Mouse (Mus musculus): ENCODE measurements around the gene Nckap1l. TPM values are rescaled to one million over a fixed set of nuclear protein-coding genes. Genes with fewer than 3 reads are reported as not detected.

Nckap1l gene
- total and polyA plus RNA-seq, 3 experiments = 17.9 to 27.1 TPM; not detected in 1

- Histone ChIP-seq H3K4me1 (ENCODE audit: control insufficient read depth in 1 of 2, insufficient read depth in 2 of 2, low read length in 2 of 2) (no peaks in the 10 kb centered on the region), H3K36me3 (ENCODE audit: control insufficient read depth in 1 of 2, insufficient read depth in 2 of 2, low read length in 2 of 2) (no peaks in the 10 kb centered on the region), H3K79me2 (ENCODE audit: control insufficient read depth, insufficient read depth, low read length, poor library complexity) (no peaks in the 10 kb centered on the region), H3K27ac (ENCODE audit: control insufficient read depth, low read depth, low read length) (no peak overlapping the region), H3K9me3 (replicated peaks; ENCODE audit: insufficient read depth, low read length) (no peaks in the 10 kb centered on the region), H3K27me3 (ENCODE audit: control insufficient read depth in 1 of 2, insufficient read depth in 2 of 2, low read length in 2 of 2) (no peaks in the 10 kb centered on the region; a peak in 1 of 4 replicates), H3K4me3 (ENCODE audit: control insufficient read depth in 1 of 2, insufficient read depth in 1 of 2, low read depth in 2 of 2, low read length in 2 of 2) (no peak overlapping the region), H3K9ac (ENCODE audit: control insufficient read depth, low read depth, low read length, poor library complexity, severe bottlenecking) (no peak overlapping the region)
- DNase-seq (ENCODE audit: low read depth, low spot score) = no peak
- TF ChIP-seq CHD2 (IDR thresholded peaks at IDR 0.05; ENCODE audit: low read length) = no peak
- TF ChIP-seq MAFK (IDR thresholded peaks at IDR 0.05; ENCODE audit: borderline replicate concordance, low read depth, low read length) = no peak
- no peak for TF ChIP-seq ZMIZ1 (IDR thresholded peaks at IDR 0.05; ENCODE audit: low read depth, low read length)
- no peak for TF ChIP-seq BHLHE40 (IDR thresholded peaks at IDR 0.05; ENCODE audit: borderline replicate concordance, low read depth, low read length)
- TF ChIP-seq RCOR1 (IDR thresholded peaks at IDR 0.05; ENCODE audit: low read depth, low read length) = no peak
- no peak for TF ChIP-seq RAD21 (IDR thresholded peaks at IDR 0.05; ENCODE audit: low read depth, low read length)
Measured at GRCm38 (mm10) chr15:103542526-103542925, 88.9 kb downstream of the Nckap1l start.

GRCm38 (mm10) chr15:103547983-103548382 is 94.4 kb downstream of the Nckap1l start:
- DNase-seq (ENCODE audit: low read depth, low spot score) = peak; percentile 10
- TF ChIP-seq GABPA (IDR thresholded peaks at IDR 0.05; ENCODE audit: low read depth, low read length) = no peak
- no peak for TF ChIP-seq MAX (IDR thresholded peaks at IDR 0.05; ENCODE audit: low read length)
- no peak for TF ChIP-seq CHD1 (IDR thresholded peaks at IDR 0.05; ENCODE audit: low read depth, low read length)
- peak in 1 of 3 experiments; percentile 11; a peak in 1 of 6 replicates for TF ChIP-seq CTCF (IDR thresholded peaks at IDR 0.05 in 2 of 3, conservative IDR thresholded peaks at IDR 0.05 in 1 of 3; ENCODE audit: control insufficient read depth in 1 of 3, insufficient read depth in 1 of 3, low read depth in 2 of 3, low read length in 3 of 3, poor library complexity in 1 of 3, severe bottlenecking in 1 of 3)
- no peak for TF ChIP-seq ZKSCAN1 (IDR thresholded peaks at IDR 0.05; ENCODE audit: low read depth, low read length)
- TF ChIP-seq TCF12 (IDR thresholded peaks at IDR 0.05; ENCODE audit: low read depth, low read length) = no peak
- no peak for TF ChIP-seq MEF2A (IDR thresholded peaks at IDR 0.05; ENCODE audit: extremely low read depth, insufficient replicate concordance, low read depth, low read length, poor library complexity, severe bottlenecking)
- no peak for TF ChIP-seq E2F4 (IDR thresholded peaks at IDR 0.05; ENCODE audit: borderline replicate concordance, low read depth, low read length)
- H3K27ac ChIP-seq (ENCODE audit: control insufficient read depth, low read depth, low read length) = no peak overlapping the region
- no peaks in the 10 kb centered on the region for H3K36me3 ChIP-seq (ENCODE audit: control insufficient read depth in 1 of 2, insufficient read depth in 2 of 2, low read length in 2 of 2)
- no peaks in the 10 kb centered on the region for H3K4me1 ChIP-seq (ENCODE audit: control insufficient read depth in 1 of 2, insufficient read depth in 2 of 2, low read length in 2 of 2)
- H3K79me2 ChIP-seq (ENCODE audit: control insufficient read depth, insufficient read depth, low read length, poor library complexity) = no peaks in the 10 kb centered on the region
- no peaks in the 10 kb centered on the region; a peak in 1 of 4 replicates for H3K27me3 ChIP-seq (ENCODE audit: control insufficient read depth in 1 of 2, insufficient read depth in 2 of 2, low read length in 2 of 2)
- no peaks in the 10 kb centered on the region for H3K9me3 ChIP-seq (replicated peaks; ENCODE audit: insufficient read depth, low read length)
- H3K9ac ChIP-seq (ENCODE audit: control insufficient read depth, low read depth, low read length, poor library complexity, severe bottlenecking) = no peak overlapping the region
- no peak overlapping the region for H3K4me3 ChIP-seq (ENCODE audit: control insufficient read depth in 1 of 2, insufficient read depth in 1 of 2, low read depth in 2 of 2, low read length in 2 of 2)

Other genes with a start within 250 kb of the Nckap1l start
- 39.8 and 40.5 TPM in 2 replicates for gene Cbx5, start 214.0 kb upstream of the Nckap1l start, total RNA-seq (2012; rRNA removed)
- gene Cbx5, start 214.0 kb upstream of the Nckap1l start, polyA plus RNA-seq (2012; ENCODE audit: insufficient read depth in 1 of 2, insufficient read length in 2 of 2, low read depth in 1 of 2, low replicate concordance in 2 of 2, missing spikeins in 1 of 2) = 10 to 100 TPM; 42.4 to 67.1 TPM
- gene Hnrnpa1, start 213.4 kb upstream of the Nckap1l start, total RNA-seq (2012; rRNA removed) = 322 and 402 TPM in 2 replicates
- gene Hnrnpa1, start 213.4 kb upstream of the Nckap1l start, polyA plus RNA-seq (2012; ENCODE audit: insufficient read depth in 1 of 2, insufficient read length in 2 of 2, low read depth in 1 of 2, low replicate concordance in 2 of 2, missing spikeins in 1 of 2) = 100 to 1,000 TPM in 1 of 2 experiments, not detected in 1; 900 TPM
- 63.9 and 74.6 TPM in 2 replicates for gene Nfe2, start 195.4 kb upstream of the Nckap1l start, total RNA-seq (2012; rRNA removed)
- 100 to 1,000 TPM in 1 of 2 experiments, not detected in 1; 103 TPM for gene Nfe2, start 195.4 kb upstream of the Nckap1l start, polyA plus RNA-seq (2012; ENCODE audit: insufficient read depth in 1 of 2, insufficient read length in 2 of 2, low read depth in 1 of 2, low replicate concordance in 2 of 2, missing spikeins in 1 of 2)
- gene Copz1, start 181.1 kb upstream of the Nckap1l start, total RNA-seq (2012; rRNA removed) = 46.7 and 48.0 TPM in 2 replicates
- 100 to 1,000 TPM; 117 to 822 TPM for gene Copz1, start 181.1 kb upstream of the Nckap1l start, polyA plus RNA-seq (2012; ENCODE audit: insufficient read depth in 1 of 2, insufficient read length in 2 of 2, low read depth in 1 of 2, low replicate concordance in 2 of 2, missing spikeins in 1 of 2)
- 0.12 TPM in 1 of 2 replicates, not detected in the other for gene Gpr84, start 143.2 kb upstream of the Nckap1l start, total RNA-seq (2012; rRNA removed)
- under 1 TPM in 1 of 2 experiments, not detected in 1; 0.21 TPM for gene Gpr84, start 143.2 kb upstream of the Nckap1l start, polyA plus RNA-seq (2012; ENCODE audit: insufficient read depth in 1 of 2, insufficient read length in 2 of 2, low read depth in 1 of 2, low replicate concordance in 2 of 2, missing spikeins in 1 of 2)
- 4.4 and 5.2 TPM in 2 replicates for gene Zfp385a, start 113.7 kb upstream of the Nckap1l start, total RNA-seq (2012; rRNA removed)
- 10 to 100 TPM in 1 of 2 experiments, not detected in 1; 54.0 TPM for gene Zfp385a, start 113.7 kb upstream of the Nckap1l start, polyA plus RNA-seq (2012; ENCODE audit: insufficient read depth in 1 of 2, insufficient read length in 2 of 2, low read depth in 1 of 2, low replicate concordance in 2 of 2, missing spikeins in 1 of 2)
- 6.0 and 6.7 TPM in 2 replicates for gene Itga5, start 87.0 kb upstream of the Nckap1l start, total RNA-seq (2012; rRNA removed)
- 10 to 100 TPM in 1 of 2 experiments, not detected in 1; 17.4 TPM for gene Itga5, start 87.0 kb upstream of the Nckap1l start, polyA plus RNA-seq (2012; ENCODE audit: insufficient read depth in 1 of 2, insufficient read length in 2 of 2, low read depth in 1 of 2, low replicate concordance in 2 of 2, missing spikeins in 1 of 2)
- 0.15 TPM in 1 of 2 replicates, not detected in the other for gene Gtsf1, start 23.3 kb upstream of the Nckap1l start, total RNA-seq (2012; rRNA removed)
- not detected for gene Gtsf1, start 23.3 kb upstream of the Nckap1l start, polyA plus RNA-seq (2012; ENCODE audit: insufficient read depth in 1 of 2, insufficient read length in 2 of 2, low read depth in 1 of 2, low replicate concordance in 2 of 2, missing spikeins in 1 of 2)
- not detected in 2 replicates for gene Gtsf2, start 5.3 kb upstream of the Nckap1l start, total RNA-seq (2012; rRNA removed)
- gene Gtsf2, start 5.3 kb upstream of the Nckap1l start, polyA plus RNA-seq (2012; ENCODE audit: insufficient read depth in 1 of 2, insufficient read length in 2 of 2, low read depth in 1 of 2, low replicate concordance in 2 of 2, missing spikeins in 1 of 2) = not detected
- gene Pde1b, start 49.2 kb downstream of the Nckap1l start, total RNA-seq (2012; rRNA removed) = 1.8 and 2.4 TPM in 2 replicates
- gene Pde1b, start 49.2 kb downstream of the Nckap1l start, polyA plus RNA-seq (2012; ENCODE audit: insufficient read depth in 1 of 2, insufficient read length in 2 of 2, low read depth in 1 of 2, low replicate concordance in 2 of 2, missing spikeins in 1 of 2) = 1 to 10 TPM in 1 of 2 experiments, not detected in 1; 4.5 TPM
- gene Ppp1r1a, start 84.2 kb downstream of the Nckap1l start, total RNA-seq (2012; rRNA removed) = not detected in 2 replicates
- gene Ppp1r1a, start 84.2 kb downstream of the Nckap1l start, polyA plus RNA-seq (2012; ENCODE audit: insufficient read depth in 1 of 2, insufficient read length in 2 of 2, low read depth in 1 of 2, low replicate concordance in 2 of 2, missing spikeins in 1 of 2) = not detected
- gene Glycam1, start 111.3 kb downstream of the Nckap1l start, total RNA-seq (2012; rRNA removed) = not detected in 2 replicates
- not detected for gene Glycam1, start 111.3 kb downstream of the Nckap1l start, polyA plus RNA-seq (2012; ENCODE audit: insufficient read depth in 1 of 2, insufficient read length in 2 of 2, low read depth in 1 of 2, low replicate concordance in 2 of 2, missing spikeins in 1 of 2)

Data from MEL (cell line).